Mouse (Mus musculus) liver, embryonic 13.5 days (tissue): ENCODE data around the gene Aqr. TPM values are rescaled to one million over a fixed set of nuclear protein-coding genes. Genes with fewer than 3 reads are reported as not detected.
"Not testable (repeated sequence)": the region's sequence is repeated elsewhere in the genome, so short reads cannot be mapped to it uniquely, and the experiment has no call there.

Experiments used
- ATAC-seq: fragments of 200-750 bp; cut with Nextera tagmentation; 2 replicates; pipeline ENCODE4 v1.8.0; 2017; ENCODE audit warnings: low read depth, mild to moderate bottlenecking, moderate number of reproducible peaks, moderate library complexity
- DNase-seq: peaks from one replicate; pipeline ENCODE4 v3.0.0; 2022
- H3K27ac ChIP-seq: fragments of 300-500 bp; sonication (generic); 2 replicates; pipeline ENCODE4 v1.5.1; 2015; ENCODE audit warnings: moderate library complexity, mild to moderate bottlenecking, inconsistent platforms
- H3K27me3 ChIP-seq: fragments of 300-500 bp; sonication (generic); 2 replicates; pipeline ENCODE4 v1.6.1; 2015; ENCODE audit warnings: mild to moderate bottlenecking, inconsistent platforms
- H3K36me3 ChIP-seq: fragments of 300-500 bp; sonication (generic); 2 replicates; pipeline ENCODE4 v1.6.1; 2015; ENCODE audit warnings: mild to moderate bottlenecking, inconsistent platforms
- H3K4me1 ChIP-seq: fragments of 300-500 bp; sonication (generic); replicated peaks from 2 replicates; pipeline ENCODE4 v1.6.1; 2015; ENCODE audit warnings: inconsistent platforms
- H3K4me2 ChIP-seq: fragments of 300-500 bp; sonication (generic); 2 replicates; pipeline ENCODE4 v1.6.1; 2015; ENCODE audit warnings: inconsistent platforms, mild to moderate bottlenecking, moderate library complexity
- H3K4me3 ChIP-seq: fragments of 300-500 bp; sonication (generic); replicated peaks from 2 replicates; pipeline ENCODE4 v1.5.1; 2015; ENCODE audit warnings: mild to moderate bottlenecking, inconsistent platforms
- H3K9ac ChIP-seq: fragments of 300-500 bp; sonication (generic); 2 replicates; pipeline ENCODE4 v1.6.1; 2015; ENCODE audit warnings: mild to moderate bottlenecking, inconsistent platforms
- H3K9me3 ChIP-seq: fragments of 300-500 bp; sonication (generic); replicated peaks from 2 replicates; pipeline ENCODE4 v1.6.1; 2016; ENCODE audit warnings: inconsistent platforms
- WGBS: fragments of 180-500 bp; shearing (Covaris S2); methylation state at CpG from one replicate; pipeline ENCODE4 v1.1.7; 2015; ENCODE audit not compliant: insufficient replicate concordance; 5-methylcytosine and 5-hydroxymethylcytosine counted together
- polyA plus RNA-seq: library from polyadenylated mRNA; unstranded; fragments of >200 nt; fragmentation: Nextera tagmentation; extraction: Ambion mirVana; gene quantifications from 2 replicates; pipeline ENCODE4 v1.2.1, GENCODE M21; 2015

Aqr gene
- polyA plus RNA-seq = 24.9 and 30.1 TPM in 2 replicates

- H3K27me3 ChIP-seq, H3K9ac ChIP-seq, H3K4me3 ChIP-seq, H3K27ac ChIP-seq, H3K4me1 ChIP-seq, H3K9me3 ChIP-seq, H3K36me3 ChIP-seq, DNase-seq, ATAC-seq, H3K4me2 ChIP-seq: not testable (repeated sequence)
- WGBS = 47% methylated on average over 1 of the region's 6 CpGs
Observed at GRCm38 (mm10) chr2:114186924-114187323, at the start of gene Aqr. Aqr (minus strand) TSS chr2:114187024.

GRCm38 (mm10) chr2:114236566-114236965, 49.7 kb upstream of the Aqr start:
- ATAC-seq (no peak), DNase-seq (no peak)
- Histone ChIP-seq H3K9ac (no peak overlapping the region), H3K4me3 (no peak overlapping the region), H3K9me3 (no peaks in the 10 kb centered on the region), H3K4me1 (no peaks in the 10 kb centered on the region), H3K27me3 (no peaks in the 10 kb centered on the region), H3K27ac (no peak overlapping the region), H3K4me2 (no peak overlapping the region), H3K36me3 (no peaks in the 10 kb centered on the region)
- 39% methylated on average over 1 of the region's 1 CpGs for WGBS

GRCm38 (mm10) chr2:114235584-114235983, 48.8 kb upstream of the Aqr start:
- Histone ChIP-seq H3K27me3 (no peaks in the 10 kb centered on the region), H3K27ac (no peak overlapping the region), H3K4me2 (no peak overlapping the region), H3K4me3 (no peak overlapping the region), H3K4me1 (no peaks in the 10 kb centered on the region), H3K9me3 (no peaks in the 10 kb centered on the region), H3K36me3 (no peaks in the 10 kb centered on the region), H3K9ac (no peak overlapping the region)
- no peak for ATAC-seq
- no peak for DNase-seq
- WGBS = 58% methylated on average over 3 of the region's 3 CpGs

- no peak overlapping the region for H3K27ac ChIP-seq
- no peak for DNase-seq
- H3K4me1 ChIP-seq = no peaks in the 10 kb centered on the region
- H3K27me3 ChIP-seq = no peaks in the 10 kb centered on the region
- H3K4me3 ChIP-seq = no peak overlapping the region
- no peak overlapping the region for H3K4me2 ChIP-seq
- no peak for ATAC-seq
- WGBS = 65% methylated on average over 2 of the region's 2 CpGs
- H3K36me3 ChIP-seq = no peaks in the 10 kb centered on the region
- no peaks in the 10 kb centered on the region for H3K9me3 ChIP-seq
- H3K9ac ChIP-seq = no peak overlapping the region
Observed at GRCm38 (mm10) chr2:114231248-114231647, 44.4 kb upstream of the Aqr start.

- Histone ChIP-seq H3K27me3 (no peaks in the 10 kb centered on the region), H3K4me3 (no peak overlapping the region), H3K36me3 (no peaks in the 10 kb centered on the region), H3K27ac (no peak overlapping the region), H3K9ac (no peak overlapping the region), H3K9me3 (no peaks in the 10 kb centered on the region), H3K4me2 (no peak overlapping the region), H3K4me1 (no peaks in the 10 kb centered on the region)
- no peak for ATAC-seq
- WGBS = 52% methylated on average over 2 of the region's 2 CpGs
- no peak for DNase-seq
Observed at GRCm38 (mm10) chr2:114228672-114229071, 41.8 kb upstream of the Aqr start.

GRCm38 (mm10) chr2:114205036-114205435, 18.2 kb upstream of the Aqr start:
- no peaks in the 10 kb centered on the region for H3K27me3 ChIP-seq
- no peak overlapping the region for H3K4me3 ChIP-seq
- no peaks in the 10 kb centered on the region for H3K9me3 ChIP-seq
- peaks cover 7% of the 10 kb centered on the region for H3K4me1 ChIP-seq
- no peak overlapping the region for H3K9ac ChIP-seq
- no peak overlapping the region for H3K4me2 ChIP-seq
- DNase-seq = no peak
- ATAC-seq = no peak
- WGBS = 48% methylated on average over 6 of the region's 6 CpGs
- H3K27ac ChIP-seq = no peak overlapping the region
- no peaks in the 10 kb centered on the region for H3K36me3 ChIP-seq

GRCm38 (mm10) chr2:114201574-114201973, 14.8 kb upstream of the Aqr start:
- ATAC-seq (no peak), DNase-seq (no peak)
- peaks cover 13% of the 10 kb centered on the region for H3K4me1 ChIP-seq
- no peak overlapping the region for H3K27ac ChIP-seq
- peaks cover 8% of the 10 kb centered on the region for H3K36me3 ChIP-seq
- H3K4me3 ChIP-seq = peak overlapping the region; percentile 83
- peak overlapping the region; percentile 85; the same call in 1 of the 2 replicates for H3K9ac ChIP-seq
- WGBS = 27% methylated on average over 4 of the region's 4 CpGs
- no peaks in the 10 kb centered on the region for H3K27me3 ChIP-seq
- no peaks in the 10 kb centered on the region for H3K9me3 ChIP-seq
- peak overlapping the region; percentile 74 for H3K4me2 ChIP-seq

GRCm38 (mm10) chr2:114200932-114201559, 14.2 kb upstream of the Aqr start, which contains the start of gene Zfp770:
Zfp770 (minus strand) TSS chr2:114201469.
- Histone ChIP-seq H3K9ac (peak within 1 kb of the TSS; percentile 85), H3K36me3 (peaks cover 14% of the 10 kb centered on the region), H3K9me3 (no peaks in the 10 kb centered on the region), H3K4me1 (peaks cover 13% of the 10 kb centered on the region), H3K27me3 (no peaks in the 10 kb centered on the region), H3K4me2 (peak within 1 kb of the TSS; percentile 74), H3K27ac (peak within 1 kb of the TSS; percentile 66), H3K4me3 (peak within 1 kb of the TSS; percentile 83)
- DNase-seq (peak; percentile 59), ATAC-seq (peak; percentile 91)
- under 1% methylated on average over 36 of the region's 36 CpGs for WGBS

- Histone ChIP-seq H3K9ac (no peak overlapping the region), H3K4me3 (no peak overlapping the region), H3K4me1 (peaks cover 11% of the 10 kb centered on the region), H3K27me3 (no peaks in the 10 kb centered on the region), H3K36me3 (peaks cover 23% of the 10 kb centered on the region), H3K4me2 (no peak overlapping the region), H3K9me3 (no peaks in the 10 kb centered on the region), H3K27ac (no peak overlapping the region)
- WGBS = 85% methylated on average over 5 of the region's 5 CpGs
- DNase-seq = no peak
- ATAC-seq = no peak
Observed at GRCm38 (mm10) chr2:114196421-114196820, 9.6 kb upstream of the Aqr start.

- WGBS = 63% methylated on average over 4 of the region's 4 CpGs
- Histone ChIP-seq H3K27me3 (no peaks in the 10 kb centered on the region), H3K9me3 (no peaks in the 10 kb centered on the region), H3K27ac (no peak overlapping the region), H3K4me3 (no peak overlapping the region), H3K4me2 (no peak overlapping the region), H3K36me3 (no peaks in the 10 kb centered on the region), H3K9ac (no peak overlapping the region), H3K4me1 (peaks cover 15% of the 10 kb centered on the region)
- ATAC-seq = no peak
- no peak for DNase-seq
Observed at GRCm38 (mm10) chr2:114177802-114178733, 8.8 kb downstream of the Aqr start.

GRCm38 (mm10) chr2:114174651-114175484, 12.0 kb downstream of the Aqr start:
- peak overlapping the region; percentile 87 for H3K9ac ChIP-seq
- no peaks in the 10 kb centered on the region for H3K27me3 ChIP-seq
- peak overlapping the region; percentile 82 for H3K4me2 ChIP-seq
- peaks cover 19% of the 10 kb centered on the region for H3K4me1 ChIP-seq
- H3K27ac ChIP-seq = peak overlapping the region; percentile 53; the same call in 1 of the 2 replicates
- H3K36me3 ChIP-seq = peaks cover 13% of the 10 kb centered on the region
- peak; percentile 73 for DNase-seq
- no peaks in the 10 kb centered on the region for H3K9me3 ChIP-seq
- peak; percentile 92 for ATAC-seq
- peak overlapping the region; percentile 83 for H3K4me3 ChIP-seq
- under 1% methylated on average over 44 of the region's 44 CpGs for WGBS
